Mouse (Mus musculus) MEL (cell line): Measurements from ENCODE around the gene Rspry1. TPM values are rescaled to one million over a fixed set of nuclear protein-coding genes. Genes with fewer than 3 reads are reported as not detected.

Experiments
- DNase-seq: peaks from one replicate; pipeline ENCODE4 v3.0.0; 2011; ENCODE audit warnings: low read depth, low spot score
- H3K27ac ChIP-seq: 2 replicates; pipeline ENCODE4 v1.5.1; 2012; ENCODE audit warnings: low read depth, mild to moderate bottlenecking, control low read depth, low read length, moderate library complexity; ENCODE audit not compliant: control insufficient read depth
- H3K27me3 ChIP-seq, 2 experiments: fragments of 150-350 bp in 1 of 2; sonication (generic) in 1 of 2; 2 replicates each; pipeline ENCODE4 v1.6.1; 2012; ENCODE audit warnings: low read length in 2 of 2, mild to moderate bottlenecking in 2 of 2, improper control_type of control experiment in 1 of 2, moderate library complexity in 1 of 2; ENCODE audit not compliant: insufficient read depth in 2 of 2, control insufficient read depth in 1 of 2
- H3K36me3 ChIP-seq, 2 experiments: 2 replicates each; pipeline ENCODE4 v1.6.1; 2012 to 2014; ENCODE audit warnings: low read length in 2 of 2, improper control_type of control experiment in 1 of 2, inconsistent platforms in 1 of 2, mild to moderate bottlenecking in 1 of 2; ENCODE audit not compliant: insufficient read depth in 2 of 2, control insufficient read depth in 1 of 2
- H3K4me1 ChIP-seq, 2 experiments: fragments of 150-350 bp in 1 of 2; sonication (generic) in 1 of 2; 2 replicates each; pipeline ENCODE4 v1.6.1; 2012; ENCODE audit warnings: low read length in 2 of 2, improper control_type of control experiment in 1 of 2, mild to moderate bottlenecking in 1 of 2; ENCODE audit not compliant: insufficient read depth in 2 of 2, control insufficient read depth in 1 of 2
- H3K4me3 ChIP-seq, 2 experiments: fragments of 150-350 bp in 1 of 2; sonication (generic) in 1 of 2; 2 replicates each; pipeline ENCODE4 v1.5.1; 2012; ENCODE audit warnings: low read depth in 2 of 2, low read length in 2 of 2, mild to moderate bottlenecking in 2 of 2, moderate library complexity in 2 of 2, control low read depth in 1 of 2, improper control_type of control experiment in 1 of 2; ENCODE audit not compliant: control insufficient read depth in 1 of 2, insufficient read depth in 1 of 2
- H3K79me2 ChIP-seq: 2 replicates; pipeline ENCODE4 v1.6.1; 2012; ENCODE audit warnings: mild to moderate bottlenecking, low read length, moderate library complexity; ENCODE audit not compliant: control insufficient read depth, poor library complexity, insufficient read depth
- H3K9ac ChIP-seq: 2 replicates; pipeline ENCODE4 v1.6.1; 2012; ENCODE audit warnings: low read depth, mild to moderate bottlenecking, control low read depth, low read length, moderate library complexity; ENCODE audit not compliant: control insufficient read depth, poor library complexity, severe bottlenecking
- H3K9me3 ChIP-seq: fragments of 150-350 bp; sonication (generic); replicated peaks from 2 replicates; pipeline ENCODE4 v1.6.1; 2012; ENCODE audit warnings: mild to moderate bottlenecking, low read length, improper control_type of control experiment, moderate library complexity; ENCODE audit not compliant: insufficient read depth
- CTCF ChIP-seq, 3 experiments: IDR thresholded peaks in 2 of 3; conservative IDR thresholded peaks in 1 of 3; 2 replicates each; pipeline ENCODE4 v1.5.1; 2011 to 2012; ENCODE audit warnings: low read length in 3 of 3, low read depth in 2 of 3, mild to moderate bottlenecking in 2 of 3, improper control_type of control experiment in 1 of 3, inconsistent platforms in 1 of 3, mixed read lengths in 1 of 3, moderate library complexity in 1 of 3; ENCODE audit not compliant: control insufficient read depth in 1 of 3, insufficient read depth in 1 of 3, poor library complexity in 1 of 3, severe bottlenecking in 1 of 3
- E2F4 ChIP-seq: IDR thresholded peaks from 2 replicates; pipeline ENCODE4 v1.6.1; 2011; ENCODE audit warnings: low read depth, low read length, improper control_type of control experiment, borderline replicate concordance
- ELF1 ChIP-seq: IDR thresholded peaks from 2 replicates; pipeline ENCODE4 v1.6.1; 2014; ENCODE audit warnings: low read depth, mild to moderate bottlenecking, inconsistent platforms, low read length, improper control_type of control experiment, moderate library complexity
- ETS1 ChIP-seq: IDR thresholded peaks from 2 replicates; pipeline ENCODE4 v1.6.1; 2012; ENCODE audit warnings: low read depth, mild to moderate bottlenecking, inconsistent platforms, low read length, improper control_type of control experiment, moderate library complexity
- GATA1 ChIP-seq: IDR thresholded peaks from 2 replicates; pipeline ENCODE4 v1.6.1; 2011; ENCODE audit warnings: low read depth, low read length, improper control_type of control experiment
- HCFC1 ChIP-seq: IDR thresholded peaks from 2 replicates; pipeline ENCODE4 v1.6.1; 2012; ENCODE audit warnings: low read depth, mild to moderate bottlenecking, inconsistent platforms, low read length, improper control_type of control experiment, moderate library complexity
- JUND ChIP-seq: IDR thresholded peaks from 2 replicates; pipeline ENCODE4 v1.6.1; 2011; ENCODE audit warnings: low read depth, mild to moderate bottlenecking, improper control_type of control experiment, low read length
- MAFK ChIP-seq: IDR thresholded peaks from 2 replicates; pipeline ENCODE4 v1.6.1; 2011; ENCODE audit warnings: low read depth, mild to moderate bottlenecking, low read length, improper control_type of control experiment, borderline replicate concordance
- MEF2A ChIP-seq: IDR thresholded peaks from 2 replicates; pipeline ENCODE4 v1.6.1; 2014; ENCODE audit warnings: low read depth, mild to moderate bottlenecking, inconsistent platforms, low read length, improper control_type of control experiment; ENCODE audit not compliant: poor library complexity, insufficient replicate concordance, severe bottlenecking; ENCODE audit errors: extremely low read depth
- MXI1 ChIP-seq: IDR thresholded peaks from 2 replicates; pipeline ENCODE4 v1.6.1; 2011; ENCODE audit warnings: mild to moderate bottlenecking, low read depth, low read length, improper control_type of control experiment
- MYB ChIP-seq: IDR thresholded peaks from 2 replicates; pipeline ENCODE4 v1.6.1; 2011; ENCODE audit warnings: mild to moderate bottlenecking, low read depth, low read length, improper control_type of control experiment
- MYC ChIP-seq: IDR thresholded peaks from 2 replicates; pipeline ENCODE4 v1.6.1; 2011; ENCODE audit warnings: low read depth, mild to moderate bottlenecking, low read length, improper control_type of control experiment, moderate library complexity
- NELFE ChIP-seq: IDR thresholded peaks from 2 replicates; pipeline ENCODE4 v1.6.1; 2011; ENCODE audit warnings: low read depth, low read length, improper control_type of control experiment
- NRF1 ChIP-seq: IDR thresholded peaks from 2 replicates; pipeline ENCODE4 v1.6.1; 2014; ENCODE audit warnings: low read depth, mild to moderate bottlenecking, inconsistent platforms, low read length, improper control_type of control experiment, moderate library complexity; ENCODE audit not compliant: poor library complexity, insufficient read depth, severe bottlenecking
- POLR2A ChIP-seq, 2 experiments: IDR thresholded peaks; 2 replicates each; pipeline ENCODE4 v1.6.1; 2011 to 2012; ENCODE audit warnings: low read length in 2 of 2, mild to moderate bottlenecking in 2 of 2, control low read depth in 1 of 2, improper control_type of control experiment in 1 of 2, low read depth in 1 of 2, moderate library complexity in 1 of 2; ENCODE audit not compliant: control insufficient read depth in 1 of 2, insufficient read depth in 1 of 2, poor library complexity in 1 of 2
- POLR2AphosphoS2 ChIP-seq: IDR thresholded peaks from 2 replicates; pipeline ENCODE4 v1.6.1; 2011; ENCODE audit warnings: low read length, improper control_type of control experiment
- POLR2AphosphoS5 ChIP-seq: IDR thresholded peaks from 2 replicates; pipeline ENCODE4 v1.6.1; 2012; ENCODE audit warnings: low read depth, borderline replicate concordance, mild to moderate bottlenecking, inconsistent platforms, low read length, moderate library complexity, mixed read lengths
- RAD21 ChIP-seq: IDR thresholded peaks from 2 replicates; pipeline ENCODE4 v1.6.1; 2011; ENCODE audit warnings: mild to moderate bottlenecking, low read depth, low read length, improper control_type of control experiment
- RCOR1 ChIP-seq: IDR thresholded peaks from 2 replicates; pipeline ENCODE4 v1.6.1; 2012; ENCODE audit warnings: low read depth, mild to moderate bottlenecking, inconsistent platforms, low read length, improper control_type of control experiment
- SIN3A ChIP-seq: IDR thresholded peaks from 2 replicates; pipeline ENCODE4 v1.6.1; 2012; ENCODE audit warnings: low read length, improper control_type of control experiment, inconsistent platforms
- TAL1 ChIP-seq: IDR thresholded peaks from 2 replicates; pipeline ENCODE4 v1.6.1; 2012; ENCODE audit warnings: mild to moderate bottlenecking, inconsistent platforms, low read length, moderate library complexity, mixed read lengths
- UBTF ChIP-seq: IDR thresholded peaks from 2 replicates; pipeline ENCODE4 v1.6.1; 2012; ENCODE audit warnings: low read depth, mild to moderate bottlenecking, inconsistent platforms, low read length, improper control_type of control experiment, moderate library complexity, borderline replicate concordance; ENCODE audit not compliant: insufficient read depth
- USF1 ChIP-seq: IDR thresholded peaks from 2 replicates; pipeline ENCODE4 v1.6.1; 2014; ENCODE audit warnings: low read depth, mild to moderate bottlenecking, inconsistent platforms, low read length, improper control_type of control experiment, moderate library complexity
- ZC3H11A ChIP-seq: IDR thresholded peaks from 2 replicates; pipeline ENCODE4 v1.6.1; 2012; ENCODE audit warnings: low read depth, mild to moderate bottlenecking, inconsistent platforms, low read length, improper control_type of control experiment
- polyA plus RNA-seq, 2 experiments: library from polyadenylated mRNA; stranded (reverse) in 1 of 2; unstranded in 1 of 2; fragments of >175 nt in 1 of 2; fragments of >200 nt in 1 of 2; gene quantifications; 2 replicates each; pipeline versions ENCODE4 v1.2.1 to v1.2.4; 2012; ENCODE audit warnings: low replicate concordance in 2 of 2, low read depth in 1 of 2; ENCODE audit not compliant: insufficient read length in 2 of 2, insufficient read depth in 1 of 2, missing spikeins in 1 of 2
- total RNA-seq: library from RNA; depleted of rRNA; stranded (reverse); fragments of 300-350 nt; gene quantifications from 2 replicates; pipeline ENCODE4 v1.2.3, GENCODE M21; 2012

The Rspry1 gene
- total and polyA plus RNA-seq, 3 experiments = 24.5 to 32.2 TPM; not detected in 1

GRCm38 (mm10) chr8:94569419-94569818 lies 32.3 kb upstream of the Rspry1 start:
- DNase-seq = no peak

GRCm38 (mm10) chr8:94571896-94572295 lies 29.8 kb upstream of the Rspry1 start:
- DNase-seq = no peak
- no peak overlapping the region for H3K9ac ChIP-seq
- H3K27ac ChIP-seq = no peak overlapping the region
- no peaks in the 10 kb centered on the region for H3K9me3 ChIP-seq
- no peaks in the 10 kb centered on the region for H3K27me3 ChIP-seq
- no peak overlapping the region for H3K4me3 ChIP-seq
- no peaks in the 10 kb centered on the region for H3K79me2 ChIP-seq
- no peaks in the 10 kb centered on the region for H3K4me1 ChIP-seq
- TF ChIP-seq JUND (no peak), MXI1 (no peak), SIN3A (no peak), GATA1 (no peak), MEF2A (no peak), CTCF (IDR thresholded peaks at IDR 0.05 in 2 of 3, conservative IDR thresholded peaks at IDR 0.05 in 1 of 3; ENCODE audit: control insufficient read depth in 1 of 3, insufficient read depth in 1 of 3, low read depth in 2 of 3, low read length in 3 of 3, poor library complexity in 1 of 3, severe bottlenecking in 1 of 3) (no peak), USF1 (no peak), HCFC1 (no peak), ELF1 (no peak), POLR2AphosphoS2 (no peak), NRF1 (no peak), MYC (no peak), ZC3H11A (no peak), RAD21 (no peak), E2F4 (no peak), MAFK (no peak), UBTF (no peak), RCOR1 (no peak), TAL1 (no peak)
- TF ChIP-seq, all 39 proteins: peak for 0
- H3K36me3 ChIP-seq = no peaks in the 10 kb centered on the region; a peak in 1 of 4 replicates

More at GRCm38 (mm10) chr8:94569419-94569818, 32.3 kb upstream of the Rspry1 start:
- Histone ChIP-seq H3K27me3 (no peaks in the 10 kb centered on the region), H3K4me1 (no peaks in the 10 kb centered on the region), H3K79me2 (no peaks in the 10 kb centered on the region), H3K4me3 (no peak overlapping the region), H3K27ac (no peak overlapping the region), H3K9me3 (no peaks in the 10 kb centered on the region), H3K9ac (no peak overlapping the region), H3K36me3 (no peaks in the 10 kb centered on the region; a peak in 1 of 4 replicates)
- TF ChIP-seq MXI1 (no peak), NELFE (no peak), GATA1 (no peak), CTCF (IDR thresholded peaks at IDR 0.05 in 2 of 3, conservative IDR thresholded peaks at IDR 0.05 in 1 of 3; ENCODE audit: control insufficient read depth in 1 of 3, insufficient read depth in 1 of 3, low read depth in 2 of 3, low read length in 3 of 3, poor library complexity in 1 of 3, severe bottlenecking in 1 of 3) (no peak), POLR2A (IDR thresholded peaks at IDR 0.05; ENCODE audit: control insufficient read depth in 1 of 2, insufficient read depth in 1 of 2, low read depth in 1 of 2, low read length in 2 of 2, poor library complexity in 1 of 2) (no peak), POLR2AphosphoS5 (no peak), ETS1 (no peak), RAD21 (no peak), MYB (no peak), HCFC1 (no peak)
